Mouse (Mus musculus) stomach, embryonic 15.5 days (tissue): ENCODE results near the gene Phf11b. TPM values are rescaled to one million over a fixed set of nuclear protein-coding genes. Genes with fewer than 3 reads are reported as not detected.
"Not testable (repeated sequence)": the region's sequence is repeated elsewhere in the genome, so short reads cannot be mapped to it uniquely, and the experiment has no call there.

Source experiments
- ATAC-seq: fragments of 200-750 bp; cut with Nextera tagmentation; 2 replicates; pipeline ENCODE4 v1.8.0; 2017; ENCODE audit warnings: low read depth, moderate number of reproducible peaks, moderate TSS enrichment; ENCODE audit not compliant: insufficient read depth, low FRiP score
- H3K27ac ChIP-seq: fragments of 300-500 bp; sonication (generic); 2 replicates; pipeline ENCODE4 v1.5.1; 2015; ENCODE audit warnings: mild to moderate bottlenecking, inconsistent platforms
- H3K27me3 ChIP-seq: fragments of 300-500 bp; sonication (generic); replicated peaks from 2 replicates; pipeline ENCODE4 v1.6.1; 2015; ENCODE audit warnings: inconsistent platforms
- H3K36me3 ChIP-seq: fragments of 300-500 bp; sonication (generic); 2 replicates; pipeline ENCODE4 v1.6.1; 2015; ENCODE audit warnings: inconsistent platforms
- H3K4me1 ChIP-seq: fragments of 300-500 bp; sonication (generic); 2 replicates; pipeline ENCODE4 v1.6.1; 2015; ENCODE audit warnings: inconsistent platforms
- H3K4me2 ChIP-seq: fragments of 300-500 bp; sonication (generic); 2 replicates; pipeline ENCODE4 v1.6.1; 2015; ENCODE audit warnings: mild to moderate bottlenecking, inconsistent platforms
- H3K4me3 ChIP-seq: fragments of 300-500 bp; sonication (generic); replicated peaks from 2 replicates; pipeline ENCODE4 v1.5.1; 2015; ENCODE audit warnings: inconsistent platforms
- H3K9ac ChIP-seq: fragments of 300-500 bp; sonication (generic); 2 replicates; pipeline ENCODE4 v1.6.1; 2015; ENCODE audit warnings: inconsistent platforms
- H3K9me3 ChIP-seq: fragments of 300-500 bp; sonication (generic); 2 replicates; pipeline ENCODE4 v1.6.1; 2016; ENCODE audit warnings: inconsistent platforms
- WGBS: fragments of 180-500 bp; shearing (Covaris S2); methylation state at CpG from one replicate; pipeline ENCODE4 v1.1.7; 2015; 5-methylcytosine and 5-hydroxymethylcytosine counted together
- polyA plus RNA-seq: library from polyadenylated mRNA; unstranded; fragments of >200 nt; fragmentation: Nextera tagmentation; extraction: Ambion mirVana; gene quantifications from 2 replicates; pipeline ENCODE4 v1.2.1, GENCODE M21; 2015

Phf11b gene
- polyA plus RNA-seq, 1 experiment from 2014 or later: 1.6 TPM

GRCm38 (mm10) chr14:59291769-59292168 lies 49.4 kb downstream of the Phf11b start:
- not testable (repeated sequence) for H3K36me3 ChIP-seq, H3K27me3 ChIP-seq, H3K9me3 ChIP-seq, H3K4me2 ChIP-seq, H3K4me3 ChIP-seq, ATAC-seq, H3K4me1 ChIP-seq, H3K9ac ChIP-seq, H3K27ac ChIP-seq

- WGBS: 77% methylated on average over 4 of the region's 4 CpGs
These were observed 66.2 kb downstream of the Phf11b start for GRCm38 (mm10) chr14:59274961-59275360.

More at GRCm38 (mm10) chr14:59274961-59275360, 66.2 kb downstream of the Phf11b start:
- not testable (repeated sequence) for H3K27ac ChIP-seq, H3K4me1 ChIP-seq, H3K4me3 ChIP-seq, ATAC-seq, H3K9ac ChIP-seq, H3K4me2 ChIP-seq, H3K27me3 ChIP-seq, H3K36me3 ChIP-seq, H3K9me3 ChIP-seq

Other genes starting within 250 kb of the Phf11b start
- gene 1700129C05Rik, start 198.5 kb downstream of the Phf11b start, polyA plus RNA-seq: not detected in 2 replicates
- not detected in 2 replicates for gene Gm5142, start 162.6 kb downstream of the Phf11b start, polyA plus RNA-seq
- gene Rcbtb1, start 140.1 kb downstream of the Phf11b start, polyA plus RNA-seq: 47.4 and 52.7 TPM in 2 replicates
- gene Gm6904, start 81.1 kb downstream of the Phf11b start, polyA plus RNA-seq: not detected in 2 replicates
- 0.17 and 0.18 TPM in 2 replicates for gene Phf11a, start 43.8 kb downstream of the Phf11b start, polyA plus RNA-seq
- gene Phf11d, start 24.1 kb upstream of the Phf11b start, polyA plus RNA-seq: 3.5 and 3.6 TPM in 2 replicates
- 0.45 and 0.55 TPM in 2 replicates for gene Phf11c, start 54.0 kb upstream of the Phf11b start, polyA plus RNA-seq
- 9.2 and 10.3 TPM in 2 replicates for gene Setdb2, start 99.5 kb upstream of the Phf11b start, polyA plus RNA-seq
- 36.2 and 41.0 TPM in 2 replicates for gene Cab39l, start 99.6 kb upstream of the Phf11b start, polyA plus RNA-seq